Mouse (Mus musculus): Measurements from ENCODE around the gene Plekha3.

GRCm38 (mm10) chr2:76672966-76673392 is 2.1 kb upstream of the Plekha3 start, which contains the start of gene Fkbp7:
- TF ChIP-seq EP300 (optimal IDR thresholded peaks at IDR 0.05) (no peak), CTCF (IDR thresholded peaks at IDR 0.05; ENCODE audit: low read depth) (no peak)
